Mouse (Mus musculus): ENCODE measurements around the gene Klk13.
"Not testable (repeated sequence)": the region's sequence is repeated elsewhere in the genome, so short reads cannot be mapped to it uniquely, and the experiment has no call there.

Klk13 gene

GRCm38 (mm10) chr7:43712267-43712666 is at the start of gene Klk13:
Gene Klk13, plus strand, starts transcription at chr7:43712567.
- no peak for DNase-seq (ENCODE audit: extremely low read depth, low read depth, low spot score)

GRCm38 (mm10) chr7:43662804-43663203 is 49.6 kb upstream of the Klk13 start:
- DNase-seq (ENCODE audit: extremely low read depth, low read depth, low spot score), result no peak

DNA sequence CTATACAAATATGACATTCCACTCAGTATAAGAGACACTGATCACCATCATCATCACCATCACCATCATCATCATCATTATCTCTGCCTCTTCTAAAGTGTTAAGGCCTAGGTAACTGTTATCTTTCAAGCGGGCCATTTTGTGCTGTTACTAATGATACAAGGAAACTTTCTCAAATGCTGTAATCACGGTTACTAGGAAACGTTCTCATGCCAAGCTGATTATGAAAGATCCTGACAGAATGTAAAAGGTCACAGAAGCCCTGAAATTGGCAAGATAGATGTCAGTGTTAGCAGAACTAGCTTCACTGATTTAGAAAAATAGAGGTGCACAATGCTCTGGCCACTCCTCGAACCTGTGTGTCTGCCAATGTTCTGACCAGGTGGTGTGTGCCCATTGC is 45.1 kb upstream of the Klk13 start:
- DNase-seq (ENCODE audit: extremely low read depth, low read depth, low spot score), result not testable (repeated sequence)

- DNase-seq (ENCODE audit: extremely low read depth, low read depth, low spot score), result no peak
Measured at GRCm38 (mm10) chr7:43668582-43668981, 43.8 kb upstream of the Klk13 start.

DNA sequence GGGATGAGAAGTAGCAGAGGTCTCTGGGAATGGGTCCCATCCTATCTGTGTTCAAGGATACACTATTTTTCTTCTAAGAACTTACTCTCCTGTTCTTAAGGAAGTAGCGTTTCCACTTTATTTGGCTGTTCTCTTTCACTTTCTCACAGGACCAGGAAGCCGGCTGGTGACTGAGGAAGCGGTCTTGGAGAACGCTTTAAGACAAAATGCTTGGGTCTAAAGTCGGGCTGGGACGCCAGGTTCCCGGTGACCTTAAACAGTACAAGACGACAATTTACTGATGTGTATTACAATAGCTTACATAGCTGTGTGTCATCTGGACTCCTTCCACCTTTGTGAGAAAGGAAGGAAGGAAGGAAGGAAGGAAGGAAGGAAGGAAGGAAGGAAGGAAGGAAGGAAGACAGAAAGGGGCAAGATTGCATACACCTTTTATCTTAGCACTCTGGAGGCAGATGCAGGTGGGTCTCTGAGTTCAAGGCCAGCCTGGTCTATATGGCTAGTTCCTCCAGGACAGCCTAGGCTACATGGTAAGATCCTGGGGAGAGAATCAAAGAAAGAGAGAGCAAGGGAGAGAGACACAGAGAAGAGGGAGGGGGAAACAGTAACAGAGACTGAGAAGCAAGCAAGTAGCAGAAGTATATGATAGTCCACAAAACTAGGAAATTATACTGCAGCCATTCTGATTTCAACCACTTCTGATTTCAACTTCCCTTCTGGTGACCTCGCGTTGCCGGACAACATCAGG is 41.1 kb upstream of the Klk13 start:
- DNase-seq (ENCODE audit: extremely low read depth, low read depth, low spot score), result no peak

DNA sequence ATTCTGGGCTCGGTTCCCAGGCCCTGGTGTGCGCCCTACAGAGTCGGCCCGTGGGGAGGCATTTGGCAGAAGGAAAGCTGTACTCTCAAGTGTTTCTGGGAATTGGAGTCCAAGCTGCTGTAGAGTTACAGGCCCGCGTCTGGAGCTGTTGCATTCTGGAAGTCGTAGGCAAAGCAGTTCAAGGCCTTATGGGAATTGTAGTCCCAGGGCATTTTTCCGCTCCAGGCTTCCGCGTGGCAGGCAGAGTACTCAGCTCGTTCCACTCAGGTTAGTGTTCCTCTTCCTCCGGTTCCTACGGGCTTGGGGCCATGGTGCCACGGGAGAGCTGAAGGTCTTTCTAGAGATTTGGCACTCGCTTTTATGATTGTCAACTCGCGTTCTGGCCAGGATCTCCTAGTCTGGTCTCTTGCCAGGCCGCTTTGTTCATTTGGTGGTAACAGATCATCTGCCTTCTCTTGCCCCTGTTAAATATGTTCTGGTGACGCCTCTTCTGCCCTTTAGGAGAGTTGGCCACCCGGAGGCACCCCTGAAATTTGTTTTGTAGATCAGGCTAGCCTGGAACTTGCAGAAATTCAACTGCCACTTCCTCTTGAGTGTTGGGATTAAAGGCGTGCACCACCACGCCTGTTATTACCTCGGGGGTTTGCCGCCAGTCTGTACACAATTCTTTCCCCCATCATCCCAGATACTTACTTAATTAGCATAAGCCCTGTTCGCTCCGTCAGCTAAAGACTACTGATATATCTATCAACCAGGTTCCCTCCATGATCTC is 40.4 kb upstream of the Klk13 start, which contains the start of gene Ctu1:
Gene Ctu1, plus strand, starts transcription at position 208 of the 772 bp plus-strand sequence.
- peak; percentile 74 for DNase-seq (ENCODE audit: extremely low read depth, low read depth, low spot score)

DNA sequence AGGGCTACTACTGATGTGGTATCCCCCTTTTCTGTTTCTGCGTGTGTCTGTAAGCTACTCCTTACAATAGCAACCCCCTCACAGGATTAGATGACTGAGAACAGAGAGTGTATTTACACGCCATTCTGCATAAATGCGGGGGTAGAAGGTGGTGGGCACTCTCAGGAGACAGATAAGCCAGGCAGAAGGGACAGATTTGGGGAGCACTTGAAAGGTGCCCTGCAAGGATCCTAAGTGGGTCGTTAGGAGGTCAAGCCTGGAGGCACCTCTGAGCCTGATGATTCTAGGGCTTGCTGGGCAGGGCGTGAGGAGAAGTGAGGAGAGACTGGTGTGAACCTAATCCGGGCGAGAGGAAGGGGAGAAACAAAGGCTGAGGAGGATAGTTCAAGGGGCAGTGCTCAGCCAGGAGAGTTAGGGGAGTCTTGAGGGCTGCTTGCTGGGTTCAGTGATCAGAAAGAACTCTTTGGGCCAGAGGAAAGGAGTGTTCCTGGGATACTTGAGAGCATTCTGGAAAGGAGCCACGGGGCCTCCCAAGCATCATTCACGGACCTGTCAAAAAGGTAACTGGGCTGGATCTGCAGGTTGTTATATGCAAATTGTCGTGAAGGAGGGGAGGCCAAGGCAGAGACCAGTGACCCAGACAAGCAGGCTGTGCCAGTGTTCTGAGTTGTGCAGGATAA is 39.6 kb upstream of the Klk13 start:
- peak; percentile 34 for DNase-seq (ENCODE audit: extremely low read depth, low read depth, low spot score)

GRCm38 (mm10) chr7:43675091-43675490 is 37.3 kb upstream of the Klk13 start:
- DNase-seq (ENCODE audit: extremely low read depth, low read depth, low spot score), result no peak

- no peak for DNase-seq (ENCODE audit: extremely low read depth, low read depth, low spot score)
Measured at GRCm38 (mm10) chr7:43678517-43678916, 33.9 kb upstream of the Klk13 start.

DNA sequence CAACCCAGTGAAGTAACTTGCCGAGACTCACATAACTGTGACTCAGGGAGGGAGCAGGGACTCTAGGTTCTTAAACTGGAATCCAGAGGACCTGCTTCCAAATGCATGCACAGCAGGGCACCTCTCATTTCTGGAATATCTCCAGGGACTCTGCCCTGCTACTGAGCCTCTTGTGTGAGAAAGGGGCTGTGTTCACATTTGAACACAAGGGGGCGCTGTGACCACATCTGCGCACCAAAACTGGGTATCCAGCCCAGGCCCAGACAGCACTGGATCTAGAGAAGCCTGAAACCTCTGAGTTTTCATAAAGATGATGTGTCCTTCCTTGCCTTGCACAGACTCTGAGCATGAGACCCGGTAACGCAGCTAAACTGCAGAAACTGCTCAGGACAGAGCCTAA is 31.4 kb upstream of the Klk13 start:
- DNase-seq (ENCODE audit: extremely low read depth, low read depth, low spot score), result no peak

GRCm38 (mm10) chr7:43682511-43682910 is 29.9 kb upstream of the Klk13 start:
- DNase-seq (ENCODE audit: extremely low read depth, low read depth, low spot score), result not testable (repeated sequence)

DNA sequence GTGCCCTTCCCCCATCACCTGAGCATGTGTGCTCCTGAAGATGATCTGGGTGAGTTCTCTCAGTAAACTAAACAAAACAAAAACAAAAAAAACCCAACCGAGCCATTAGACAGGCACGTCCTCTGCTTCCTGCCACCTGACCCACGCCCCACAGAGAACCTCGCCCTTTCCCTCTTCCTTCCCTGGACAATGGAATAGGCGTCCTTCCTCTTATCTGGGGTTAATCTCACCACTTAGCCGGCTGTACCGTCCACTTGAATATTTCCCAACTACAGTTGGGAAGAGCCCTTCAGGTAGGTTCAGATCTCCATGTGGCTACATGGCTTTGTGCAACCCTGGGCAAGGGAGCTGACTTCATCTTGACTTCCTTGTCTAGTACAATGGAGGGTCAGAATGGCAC is 27.3 kb upstream of the Klk13 start:
- no peak for DNase-seq (ENCODE audit: extremely low read depth, low read depth, low spot score)

DNA sequence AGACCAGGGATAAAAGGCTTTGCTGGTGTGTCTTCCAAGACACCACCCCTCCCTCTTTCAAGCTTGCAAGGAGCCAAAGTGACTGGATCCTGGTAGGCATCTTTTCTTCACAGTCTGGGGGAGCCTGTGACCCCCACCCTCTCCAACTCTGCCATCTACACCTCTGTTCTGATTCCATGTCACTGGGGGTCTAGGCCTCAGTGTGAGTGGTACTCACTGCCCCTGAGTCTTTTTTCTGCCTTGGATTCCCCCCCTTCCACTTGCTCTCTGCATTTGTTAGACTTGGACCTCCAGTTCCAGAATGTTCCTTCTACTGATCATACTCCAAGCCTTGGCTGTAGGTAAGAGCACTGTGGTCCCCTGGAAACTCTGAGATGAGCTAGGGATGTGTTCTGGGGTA is 22.2 kb upstream of the Klk13 start, which contains the start of gene Klk14:
Gene Klk14, plus strand, starts transcription at position 301 of the 400 bp plus-strand sequence.
- DNase-seq (ENCODE audit: extremely low read depth, low read depth, low spot score), result no peak

DNA sequence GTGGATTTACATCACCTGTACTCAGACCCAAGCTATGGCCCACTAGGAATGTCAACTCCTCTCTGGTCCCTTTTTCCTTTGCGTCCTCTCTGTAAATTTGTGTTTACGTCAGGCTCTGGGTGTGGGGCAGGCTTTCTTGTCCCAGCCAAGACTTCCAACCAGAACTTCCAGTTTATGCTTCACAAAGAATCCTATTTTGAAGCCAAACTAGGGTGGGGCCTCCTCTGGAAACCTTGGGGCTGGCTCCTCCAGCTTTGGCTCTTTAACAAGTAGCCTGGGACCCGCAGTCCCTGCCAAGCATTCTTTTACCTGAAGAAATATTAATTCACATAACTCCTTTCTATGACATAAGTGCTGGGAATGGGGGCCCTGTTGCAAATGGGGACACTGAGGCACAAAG is 2.3 kb upstream of the Klk13 start:
- no peak for DNase-seq (ENCODE audit: extremely low read depth, low read depth, low spot score)

DNA sequence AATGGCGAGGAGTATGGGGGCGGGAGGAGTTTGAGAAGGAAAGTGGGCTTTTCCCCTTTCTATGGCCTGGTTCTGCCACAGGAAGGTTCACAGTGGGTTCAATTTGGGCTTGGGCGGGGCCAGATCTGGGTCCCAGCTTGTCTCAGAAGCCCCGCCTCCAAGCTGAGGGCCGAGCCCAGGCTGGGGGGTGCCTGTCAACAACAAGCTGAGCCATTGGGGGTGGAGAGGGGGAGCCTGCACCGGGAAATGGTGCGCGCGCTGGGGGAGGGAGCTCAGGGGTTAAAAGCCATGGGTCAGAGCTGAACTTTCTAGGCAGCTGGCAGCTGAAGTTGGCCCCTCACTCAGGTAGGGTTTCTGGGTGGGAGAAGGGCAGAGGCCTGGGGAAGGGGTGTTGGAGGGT is 550 bp downstream of the Klk13 start:
- DNase-seq (ENCODE audit: extremely low read depth, low read depth, low spot score), result no peak

DNA sequence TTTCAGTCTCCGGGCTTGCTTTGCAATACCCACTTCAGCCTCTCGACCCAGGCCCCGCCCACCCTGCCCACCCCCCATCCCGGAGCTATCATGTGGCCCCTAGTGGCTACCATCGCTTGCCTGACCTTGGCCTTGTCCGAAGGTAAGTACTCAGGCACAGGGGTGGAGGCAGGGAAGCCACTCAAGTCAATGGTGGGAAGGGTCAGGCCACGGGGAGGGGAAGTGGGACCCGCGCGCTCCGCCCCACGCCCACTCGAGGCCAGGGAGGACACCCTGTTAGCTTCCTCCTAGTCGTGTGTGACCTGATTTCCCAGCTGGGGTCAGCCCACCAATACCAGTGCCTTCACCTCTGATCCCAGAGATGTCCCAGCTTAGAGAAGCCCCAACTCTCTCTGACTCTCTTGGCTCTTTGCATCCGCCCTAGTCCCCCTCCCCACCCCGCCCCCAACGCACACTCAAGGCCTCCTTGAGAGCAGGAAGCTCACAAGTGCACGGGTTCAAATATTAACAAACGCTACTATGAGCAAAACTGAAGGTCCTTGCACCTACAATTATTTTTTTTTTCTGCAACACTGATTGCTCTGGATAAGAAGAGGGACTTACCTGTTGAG is 1.5 kb downstream of the Klk13 start:
- no peak for DNase-seq (ENCODE audit: extremely low read depth, low read depth, low spot score)

DNA sequence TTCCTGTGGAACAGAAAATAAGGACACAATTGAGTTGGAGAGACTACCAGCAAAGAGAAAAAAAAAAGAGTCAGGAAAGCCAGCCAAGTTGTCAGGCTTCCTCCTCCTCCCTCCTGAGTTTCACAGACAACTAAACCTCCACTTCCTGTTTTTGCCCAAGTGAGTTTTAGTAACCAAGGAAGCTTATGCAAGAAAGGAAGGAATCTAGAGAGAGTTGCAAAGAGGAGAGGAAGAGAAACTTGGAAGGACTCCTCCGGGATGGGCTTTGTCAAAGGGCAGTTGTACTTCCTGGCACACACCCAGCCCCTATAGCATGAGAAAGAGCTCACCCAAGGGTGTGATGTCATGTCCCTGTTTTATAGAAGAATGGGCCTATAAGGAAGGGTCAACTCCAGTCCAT is 35.4 kb downstream of the Klk13 start:
- DNase-seq (ENCODE audit: extremely low read depth, low read depth, low spot score), result no peak

DNA sequence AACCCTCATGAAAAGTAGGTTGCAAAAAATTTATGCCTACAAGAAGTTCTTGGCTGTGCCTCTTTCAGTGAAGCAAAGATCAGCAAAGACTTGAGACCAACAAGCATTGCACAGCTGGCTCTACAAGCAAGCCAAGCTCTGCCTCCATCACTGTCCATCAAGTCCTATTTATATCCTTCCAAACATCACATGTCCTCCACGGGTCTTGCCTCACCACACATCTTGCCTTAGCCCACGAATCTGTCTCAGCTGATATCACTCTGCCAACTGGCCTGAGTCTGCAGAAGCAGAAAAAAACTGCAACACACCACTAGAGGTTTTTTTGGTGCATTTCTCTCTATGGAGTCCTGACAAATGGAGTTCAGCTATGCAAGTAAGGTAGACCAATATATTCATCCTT is 40.4 kb downstream of the Klk13 start:
- no peak for DNase-seq (ENCODE audit: extremely low read depth, low read depth, low spot score)

- no peak for DNase-seq (ENCODE audit: extremely low read depth, low read depth, low spot score)
Measured at GRCm38 (mm10) chr7:43766484-43766883, 54.1 kb downstream of the Klk13 start.

GRCm38 (mm10) chr7:43768597-43768996 is 56.2 kb downstream of the Klk13 start, which contains the start of gene Klk12:
Gene Klk12, plus strand, starts transcription at chr7:43768897.
- DNase-seq (ENCODE audit: extremely low read depth, low read depth, low spot score), result no peak

- no peak for DNase-seq (ENCODE audit: extremely low read depth, low read depth, low spot score)
Measured at GRCm38 (mm10) chr7:43769636-43770035, 57.3 kb downstream of the Klk13 start.

All from fat pad, adult 2 months (tissue).